Mouse (Mus musculus) cortical plate, adult 2 months (tissue): ENCODE measurements around the gene Tspyl2. TPM values are rescaled to one million over a fixed set of nuclear protein-coding genes. Genes with fewer than 3 reads are reported as not detected.

Experiments
- H3K27ac ChIP-seq: fragments of 200-500 bp; 2 replicates; pipeline ENCODE4 v1.5.1; 2012; ENCODE audit warnings: low read length, control low read depth, inconsistent platforms; ENCODE audit not compliant: insufficient read depth
- H3K4me1 ChIP-seq: fragments of 200-500 bp; 2 replicates; pipeline ENCODE4 v1.6.1; 2011; ENCODE audit warnings: low read length; ENCODE audit not compliant: control insufficient read depth, insufficient read depth
- H3K4me3 ChIP-seq: fragments of 200-500 bp; 2 replicates; pipeline ENCODE4 v1.5.1; 2011; ENCODE audit warnings: mild to moderate bottlenecking, low read length, control low read depth; ENCODE audit not compliant: insufficient read depth
- CTCF ChIP-seq: fragments of 200-500 bp; IDR thresholded peaks from 2 replicates; pipeline ENCODE4 v1.5.1; 2011; ENCODE audit warnings: mild to moderate bottlenecking, control low read depth, low read length; ENCODE audit not compliant: insufficient read depth; ENCODE audit errors: extremely low read depth
- POLR2A ChIP-seq: fragments of 200-500 bp; IDR thresholded peaks from 2 replicates; pipeline ENCODE4 v1.6.1; 2011; ENCODE audit warnings: mild to moderate bottlenecking, low read length, control low read depth; ENCODE audit not compliant: insufficient read depth; ENCODE audit errors: extremely low read depth
- polyA plus RNA-seq: library from polyadenylated mRNA; depleted of rRNA; stranded (reverse); fragments of >200 nt; gene quantifications from 2 replicates; pipeline ENCODE4 v1.2.3, GENCODE M21; 2012; rRNA removed

The Tspyl2 gene
- polyA plus RNA-seq: 163 and 184 TPM in 2 replicates

DNA sequence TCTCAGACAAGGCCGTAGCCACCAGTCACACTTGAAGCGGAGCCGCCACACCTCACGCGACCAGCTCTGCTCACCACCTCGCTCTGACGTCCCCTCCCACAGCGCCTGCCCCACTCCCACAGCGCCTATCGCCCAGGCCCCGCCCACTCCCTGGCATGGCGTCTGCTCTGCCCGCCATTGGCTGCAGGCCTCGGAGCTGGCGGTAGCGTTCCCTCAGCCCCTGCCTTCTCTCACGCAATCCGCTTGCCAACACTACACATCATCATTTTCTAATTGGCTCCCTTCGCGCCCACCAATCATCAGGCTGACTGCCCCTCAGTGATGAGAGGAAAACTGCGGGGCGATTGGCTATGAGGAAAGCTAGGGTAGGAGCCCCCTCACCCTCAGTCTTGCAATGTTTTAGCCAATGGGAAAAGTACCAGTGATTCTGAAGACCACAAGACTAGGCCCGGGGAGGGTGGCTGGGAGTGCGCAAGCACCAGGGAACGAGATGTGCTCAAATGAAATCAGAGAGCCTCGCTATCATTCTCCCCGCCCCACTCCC, at the start of gene Tspyl2:
TSS of gene Tspyl2 (minus strand) at position 68 of the 544 bp plus-strand sequence.
- H3K27ac ChIP-seq: peak within 1 kb of the TSS; percentile 80
- TF ChIP-seq POLR2A (peak; percentile 92), CTCF (no peak)
- H3K4me3 ChIP-seq: peak within 1 kb of the TSS; percentile 72
- H3K4me1 ChIP-seq: peaks cover 4% of the 10 kb centered on the region; the same call in 1 of the 2 replicates

- TF ChIP-seq CTCF: no peak
- no peak for TF ChIP-seq POLR2A
- Histone ChIP-seq H3K4me1 (no peaks in the 10 kb centered on the region; the same call in 1 of the 2 replicates), H3K27ac (peak within 1 kb of the TSS; percentile 87), H3K4me3 (peak within 1 kb of the TSS; percentile 96)
Observed at GRCm38 (mm10) chrX:152368397-152369273, 26.4 kb upstream of the Tspyl2 start, which contains the start of gene Gpr173. Gpr173 (minus strand) TSS chrX:152368704.

- no peaks in the 10 kb centered on the region; the same call in 1 of the 2 replicates for H3K4me1 ChIP-seq
- no peak for TF ChIP-seq POLR2A
- TF ChIP-seq CTCF: no peak
- peak overlapping the region; percentile 96 for H3K4me3 ChIP-seq
- H3K27ac ChIP-seq: peak overlapping the region; percentile 82; the same call in 1 of the 2 replicates
Observed at GRCm38 (mm10) chrX:152368054-152368396, 25.8 kb upstream of the Tspyl2 start.

DNA sequence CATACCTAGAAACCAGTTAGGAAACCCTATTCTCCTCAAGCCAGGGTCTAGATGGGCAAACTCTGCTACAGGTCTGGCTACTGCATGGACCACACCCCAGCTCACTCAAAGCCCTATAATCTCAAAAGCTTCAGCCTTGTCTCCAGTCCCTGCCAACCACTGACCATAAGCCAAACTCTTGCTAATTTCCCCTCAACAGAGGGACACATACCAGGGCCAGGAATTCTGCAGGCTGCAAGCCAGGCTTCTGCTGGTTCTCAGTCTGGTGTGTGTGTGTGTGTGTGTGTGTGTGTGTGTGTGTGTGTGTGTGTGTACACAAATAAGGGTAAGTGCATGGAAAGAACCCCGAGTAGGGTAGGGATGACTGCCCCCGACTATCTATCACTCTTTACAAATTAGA, 24.2 kb upstream of the Tspyl2 start:
- H3K27ac ChIP-seq: no peak overlapping the region
- no peaks in the 10 kb centered on the region; the same call in 1 of the 2 replicates for H3K4me1 ChIP-seq
- no peak for TF ChIP-seq CTCF
- no peak for TF ChIP-seq POLR2A
- no peak overlapping the region for H3K4me3 ChIP-seq

GRCm38 (mm10) chrX:152352553-152353153, 10.4 kb upstream of the Tspyl2 start:
- H3K27ac ChIP-seq: no peak overlapping the region
- TF ChIP-seq POLR2A (no peak), CTCF (peak; percentile 44; the same call in 1 of the 2 replicates)
- no peaks in the 10 kb centered on the region for H3K4me1 ChIP-seq
- no peak overlapping the region for H3K4me3 ChIP-seq

DNA sequence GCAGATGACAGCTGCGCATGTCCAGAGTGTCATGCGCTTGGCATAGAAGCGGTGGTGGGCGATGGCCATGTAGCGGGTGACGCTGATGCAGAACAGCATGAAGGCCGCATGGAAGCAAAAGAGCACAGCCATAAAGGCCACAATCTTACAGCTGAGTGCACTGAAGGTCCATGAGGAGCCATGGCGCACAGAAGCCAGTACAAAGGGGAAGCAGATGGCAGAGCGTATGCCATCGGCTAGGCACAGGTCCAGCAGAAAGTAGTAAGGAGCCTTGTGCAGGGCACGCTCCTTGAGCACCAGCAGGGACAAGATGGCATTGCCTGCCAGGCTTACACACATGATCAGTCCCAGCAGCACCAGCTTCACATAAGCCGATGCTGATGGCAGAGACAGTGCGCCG, 4.8 kb upstream of the Tspyl2 start:
- TF ChIP-seq CTCF (no peak), POLR2A (no peak)
- no peaks in the 10 kb centered on the region for H3K4me1 ChIP-seq
- no peak overlapping the region for H3K27ac ChIP-seq
- H3K4me3 ChIP-seq: no peak overlapping the region

DNA sequence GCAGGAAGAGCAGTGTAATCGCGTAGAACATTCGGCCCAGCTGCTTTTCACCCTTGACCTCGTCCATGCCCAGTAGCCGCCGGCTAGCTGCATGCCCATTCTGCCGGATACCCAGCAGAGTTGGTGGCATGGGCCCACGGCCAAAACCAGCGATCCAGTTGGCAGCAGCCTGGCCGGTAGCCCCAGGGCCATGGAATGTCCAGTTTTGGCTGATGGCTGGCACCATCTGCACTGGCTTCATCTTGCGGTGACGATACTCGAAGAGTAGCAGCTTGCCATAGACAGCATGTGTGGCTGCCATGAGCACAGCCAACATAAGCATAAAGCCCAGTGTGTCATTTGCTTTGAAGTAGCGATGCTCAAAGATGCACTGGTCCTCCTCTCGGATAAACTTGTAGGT, 4.4 kb upstream of the Tspyl2 start:
- no peaks in the 10 kb centered on the region for H3K4me1 ChIP-seq
- TF ChIP-seq CTCF: no peak
- no peak for TF ChIP-seq POLR2A
- no peak overlapping the region for H3K27ac ChIP-seq
- no peak overlapping the region for H3K4me3 ChIP-seq

- Histone ChIP-seq H3K4me1 (peaks cover 4% of the 10 kb centered on the region; the same call in 1 of the 2 replicates), H3K4me3 (peak overlapping the region; percentile 72), H3K27ac (peak overlapping the region; percentile 80)
- TF ChIP-seq CTCF: no peak
- 0 out of 2 replicates have a peak, but pooled peaks have one; percentile 13 for TF ChIP-seq POLR2A
Observed at GRCm38 (mm10) chrX:152342903-152343302, 678 bp upstream of the Tspyl2 start.

DNA sequence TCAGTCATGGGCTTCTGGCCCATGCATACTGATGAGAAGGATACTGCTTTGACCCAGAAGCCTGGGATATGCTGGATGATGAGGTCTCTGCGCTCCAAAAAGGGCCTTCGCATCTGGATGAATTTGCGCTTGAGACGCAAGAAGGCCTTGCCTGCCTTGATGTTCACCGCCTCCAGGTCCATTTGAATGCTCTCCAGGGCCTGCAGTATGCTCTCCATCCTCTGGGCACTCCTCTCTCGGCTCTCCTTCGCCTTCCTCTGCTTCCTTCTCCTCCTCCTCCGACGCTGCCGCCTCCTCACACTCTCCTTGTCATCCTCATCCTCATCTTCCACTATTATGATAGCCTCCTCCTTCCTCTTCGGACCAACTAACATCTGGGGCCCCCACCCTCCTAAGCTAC, 729 bp downstream of the Tspyl2 start:
- Histone ChIP-seq H3K27ac (peak overlapping the region; percentile 26), H3K4me1 (peaks cover 4% of the 10 kb centered on the region; the same call in 1 of the 2 replicates), H3K4me3 (peak overlapping the region; percentile 72)
- no peak for TF ChIP-seq POLR2A
- TF ChIP-seq CTCF: no peak
